ENCODE assay signal across 9 mouse cellular contexts in the genomic region with DNA sequence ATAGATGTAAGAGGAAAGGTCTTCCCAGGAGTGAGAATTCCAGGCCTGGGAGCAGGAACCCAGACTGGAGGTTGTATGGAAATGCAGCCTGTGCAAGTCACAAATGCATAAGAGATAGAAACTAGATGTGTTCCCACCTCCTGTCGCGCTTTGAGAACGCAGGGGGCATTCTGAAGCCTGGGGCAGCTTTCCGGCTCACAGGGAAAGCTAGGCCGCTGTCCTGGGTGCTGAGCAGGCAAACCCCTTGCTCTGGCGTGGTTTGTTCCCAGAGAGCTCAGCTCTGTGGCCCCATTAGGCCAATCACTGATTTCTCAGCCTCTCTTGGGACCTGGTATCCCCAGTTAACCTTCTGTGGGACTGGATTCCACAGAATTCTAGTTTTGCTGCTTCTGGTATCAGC. TPM values are rescaled to one million over a fixed set of nuclear protein-coding genes. Genes with fewer than 3 reads are reported as not detected.
DNase-seq lines count a peak whose midpoint lies in the region; ATAC-seq lines count a peak whose summit lies in the region.
"Had no signal": no experiment of that assay in that cellular context is flagged by ENCODE, and none has a peak within 500 bp of the region (broad histone marks: within the 10 kb centered on the region; RNA-seq: fewer than 3 reads in every experiment).

No protein-coding gene starts in this region.

- 5% methylated on average over 6 of the region's 6 CpGs for WGBS in forebrain, embryonic 10.5 days
- 11% methylated on average over 6 of the region's 6 CpGs for WGBS in midbrain, embryonic 12.5 days

- H3K36me3 ChIP-seq in forebrain, embryonic 10.5 days (replicated peaks): no peaks in the 10 kb centered on the region
- 0 out of 2 replicates have a peak, but pooled peaks cover 2% of the 10 kb centered on the region for H3K36me3 ChIP-seq in midbrain, embryonic 12.5 days

- H3K9ac ChIP-seq in midbrain, embryonic 12.5 days (replicated peaks): no peak overlapping the region

- no peak overlapping the region for H3K4me3 ChIP-seq in forebrain, embryonic 10.5 days
- no peak overlapping the region for H3K4me3 ChIP-seq in midbrain, embryonic 12.5 days

- H3K27me3 ChIP-seq in forebrain, embryonic 10.5 days (ENCODE audit: poor library complexity, severe bottlenecking): peaks cover 27% of the 10 kb centered on the region
- no peaks in the 10 kb centered on the region for H3K27me3 ChIP-seq in midbrain, embryonic 12.5 days

- ATAC-seq in midbrain, embryonic 12.5 days (ENCODE audit: low FRiP score, low read depth): no peak
- ATAC-seq in cerebellum, adult (ENCODE audit: insufficient number of reproducible peaks, low FRiP score, low TSS enrichment): no peak

- peaks cover 71% of the 10 kb centered on the region for H3K4me1 ChIP-seq in forebrain, embryonic 10.5 days
- H3K4me1 ChIP-seq in midbrain, embryonic 12.5 days: peaks cover 64% of the 10 kb centered on the region

- H3K4me2 ChIP-seq in midbrain, embryonic 12.5 days (replicated peaks): no peak overlapping the region

- no peaks in the 10 kb centered on the region for H3K9me3 ChIP-seq in forebrain, embryonic 10.5 days
- no peaks in the 10 kb centered on the region for H3K9me3 ChIP-seq in midbrain, embryonic 12.5 days

- DNase-seq in heart, postnatal 4 days: peak; percentile 42
- DNase-seq in heart, adult 11 months: no peak
- peak; percentile 34 for DNase-seq in ES-CJ7 (ENCODE audit: low read depth, low spot score)
- no peak for DNase-seq in forebrain, embryonic 10.5 days (ENCODE audit: extremely low spot score, low spot score)
- no peak for DNase-seq in spleen, adult 12 weeks (ENCODE audit: low spot score)
- DNase-seq in left cerebral cortex, adult 8-10 months (ENCODE audit: low spot score in 2 of 2): no peak
- DNase-seq: cerebellum, adult 18-20 months had no signal

- H3K27ac ChIP-seq in forebrain, embryonic 10.5 days: peak overlapping the region; percentile 64
- H3K27ac ChIP-seq in midbrain, embryonic 12.5 days (replicated peaks): peak overlapping the region; percentile 88

RNA-seq across cellular contexts. Expression of a gene that starts 11.9 kb away (rescaled TPM):
- total RNA-seq in heart, postnatal 4 days (2021): 1 to 10 TPM; 1.7 to 1.8 TPM
- polyA plus RNA-seq in forebrain, embryonic 10.5 days (2016; fragmentation: Nextera tagmentation; extraction: Ambion mirVana): 3.1 and 3.6 TPM in 2 replicates
- 30.1 and 32.1 TPM in 2 replicates for polyA plus RNA-seq in midbrain, embryonic 12.5 days (2016; fragmentation: Nextera tagmentation; extraction: Ambion mirVana)
- total RNA-seq in left cerebral cortex, adult 8-10 months (2022): 10 to 100 TPM; 23.0 to 29.2 (median 24.2) TPM

Comparison
In these comparisons a context has a peak if more than half of its experiments do, and no peak if none do; other contexts are left out.
1. DNase-seq: peak in heart, postnatal 4 days (single experiment) and ES-CJ7 (single experiment); none in heart, adult 11 months (single experiment), forebrain, embryonic 10.5 days (single experiment), spleen, adult 12 weeks (single experiment) and left cerebral cortex, adult 8-10 months (0 of 2).
2. RNA of a gene that starts 11.9 kb away (total RNA-seq): 23.0 to 29.2 TPM in left cerebral cortex, adult 8-10 months; 1.7 to 1.8 TPM in heart, postnatal 4 days; every median in the first group is over 4 times any median in the second.